Mouse (Mus musculus) testis, postnatal 10 days (tissue): ENCODE measurements at regions not wholly inside any gene's neighbourhood (a gene's known extent, or its start where the extent isn't known, plus 50 kb on each side); places are given as distances from the start of the nearest gene placed in this dataset.

Source experiments
- DNase-seq: peaks from one replicate; pipeline ENCODE4 v3.0.0; 2021; ENCODE audit warnings: low spot score

- no peak for DNase-seq
Measured at GRCm38 (mm10) chr11:19246390-19247114, 227.8 kb upstream of the Meis1 start.

GRCm38 (mm10) chr11:19253605-19254004 lies 234.8 kb upstream of the Meis1 start:
- no peak for DNase-seq

- DNase-seq, result no peak
Measured at GRCm38 (mm10) chr11:19254183-19254582, 235.4 kb upstream of the Meis1 start.

GRCm38 (mm10) chr11:19257549-19257948 lies 238.8 kb upstream of the Meis1 start:
- DNase-seq, result no peak

GRCm38 (mm10) chr11:19262832-19263231 lies 244.0 kb upstream of the Meis1 start:
- DNase-seq, result no peak

GRCm38 (mm10) chr11:19264798-19265671 lies 246.2 kb upstream of the Meis1 start:
- no peak for DNase-seq

GRCm38 (mm10) chr11:19265672-19265972 lies 246.8 kb upstream of the Meis1 start:
- no peak for DNase-seq

- DNase-seq, result no peak
Measured at GRCm38 (mm10) chr11:19290971-19291370, 272.2 kb upstream of the Meis1 start.

DNA sequence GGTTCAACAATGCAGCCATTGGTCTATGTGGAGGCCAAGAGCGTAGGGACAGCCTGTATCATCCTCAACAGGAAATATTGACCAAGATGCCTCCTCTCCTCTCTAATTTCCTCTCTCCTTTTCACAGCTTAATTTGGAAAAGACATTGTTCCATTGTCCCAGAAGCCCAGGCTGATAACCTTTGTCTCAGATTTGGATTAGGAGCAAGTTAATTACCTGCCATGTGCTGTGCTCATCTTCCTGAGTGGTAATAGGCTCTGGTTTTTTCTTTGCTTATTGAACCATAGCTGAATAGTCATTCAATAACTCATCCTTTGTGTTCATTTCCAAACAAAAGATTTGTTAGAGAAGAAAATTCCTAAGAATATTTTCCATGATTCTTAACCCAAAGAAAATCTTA lies 280.6 kb upstream of the Meis1 start:
- no peak for DNase-seq

- DNase-seq, result no peak
Measured at GRCm38 (mm10) chr11:19306687-19307086, 287.9 kb upstream of the Meis1 start.

GRCm38 (mm10) chr11:19330685-19331239 lies 312.0 kb upstream of the Meis1 start:
- no peak for DNase-seq

GRCm38 (mm10) chr11:19332274-19332673 lies 313.5 kb upstream of the Meis1 start:
- DNase-seq, result no peak

GRCm38 (mm10) chr11:19332727-19333126 lies 313.9 kb upstream of the Meis1 start:
- no peak for DNase-seq

DNA sequence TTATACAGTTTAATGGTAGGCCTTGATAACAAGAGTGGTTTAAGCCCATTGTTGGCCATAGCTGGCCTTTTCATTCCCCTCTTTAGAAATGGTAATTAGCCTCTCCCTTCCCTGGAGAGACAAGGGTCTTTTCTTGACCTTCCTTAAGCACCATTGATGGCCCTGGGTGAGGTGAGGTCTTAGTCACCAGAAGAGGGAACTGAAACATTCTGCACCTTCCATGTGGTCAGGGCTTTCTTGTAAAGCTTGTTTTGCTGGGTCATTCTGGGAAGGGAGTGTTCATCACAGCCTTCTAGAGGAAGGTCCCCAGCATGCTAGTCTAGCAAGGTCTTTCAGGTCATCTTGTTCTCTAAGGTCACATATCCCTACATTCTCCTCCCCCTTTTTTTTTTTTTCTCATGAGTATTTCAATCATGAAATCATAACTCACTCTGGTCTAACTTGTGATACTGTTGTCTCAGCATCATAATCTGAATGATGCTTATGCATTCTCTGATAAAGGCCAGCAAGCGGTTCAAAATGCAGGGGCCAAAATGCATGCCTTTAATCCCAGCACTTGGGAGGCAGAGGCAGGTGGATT lies 315.2 kb upstream of the Meis1 start:
- no peak for DNase-seq

GRCm38 (mm10) chr11:19335384-19335783 lies 316.6 kb upstream of the Meis1 start:
- DNase-seq, result no peak

DNA sequence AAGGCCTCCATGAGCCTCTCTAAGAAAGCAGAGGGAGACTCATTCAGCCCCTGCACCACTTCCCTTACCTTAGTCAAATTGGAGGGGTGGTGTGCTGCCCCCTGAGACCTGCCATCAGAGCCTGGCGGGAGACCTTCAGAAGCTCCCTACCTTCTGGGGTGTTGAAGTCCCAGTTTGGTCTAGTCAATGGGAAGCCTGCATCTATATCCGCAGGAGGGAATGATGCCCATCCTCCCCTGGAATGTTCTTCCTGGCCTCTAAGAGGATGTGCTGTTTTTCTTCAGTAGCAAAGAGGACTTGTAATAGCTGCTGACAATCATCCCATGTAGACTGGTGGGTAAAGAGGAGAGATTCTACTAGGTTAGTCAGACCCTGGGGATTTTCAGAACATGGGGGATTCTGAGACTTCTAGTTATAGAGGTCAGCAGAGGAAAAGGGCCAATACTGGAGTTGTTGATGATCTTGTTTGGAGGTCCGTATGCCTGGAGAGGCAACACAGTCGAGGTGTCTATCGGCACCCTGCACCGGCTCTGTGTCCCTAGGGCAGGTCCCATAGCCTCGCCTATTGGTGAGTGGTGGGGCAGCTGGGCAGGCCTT lies 321.0 kb upstream of the Meis1 start:
- DNase-seq, result no peak

DNA sequence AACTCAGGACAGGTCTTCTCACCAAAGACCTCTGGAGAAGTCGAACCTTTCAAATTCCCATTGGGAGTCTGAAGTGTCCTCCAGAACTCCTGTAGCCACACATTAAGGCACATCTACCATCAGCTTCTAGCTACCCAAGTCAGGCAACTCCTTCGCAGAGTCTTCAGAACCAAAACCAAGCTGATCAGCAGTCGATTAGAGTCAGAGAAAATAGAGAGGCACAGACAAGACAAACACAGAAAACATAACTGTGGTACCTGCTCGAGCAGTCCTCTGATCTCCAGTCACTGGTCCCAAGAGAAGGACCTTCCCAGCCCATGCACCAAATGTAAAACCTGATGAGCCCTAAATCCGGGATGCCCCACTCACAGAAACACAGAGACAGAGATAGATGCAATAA lies 322.1 kb upstream of the Meis1 start:
- no peak for DNase-seq

DNA sequence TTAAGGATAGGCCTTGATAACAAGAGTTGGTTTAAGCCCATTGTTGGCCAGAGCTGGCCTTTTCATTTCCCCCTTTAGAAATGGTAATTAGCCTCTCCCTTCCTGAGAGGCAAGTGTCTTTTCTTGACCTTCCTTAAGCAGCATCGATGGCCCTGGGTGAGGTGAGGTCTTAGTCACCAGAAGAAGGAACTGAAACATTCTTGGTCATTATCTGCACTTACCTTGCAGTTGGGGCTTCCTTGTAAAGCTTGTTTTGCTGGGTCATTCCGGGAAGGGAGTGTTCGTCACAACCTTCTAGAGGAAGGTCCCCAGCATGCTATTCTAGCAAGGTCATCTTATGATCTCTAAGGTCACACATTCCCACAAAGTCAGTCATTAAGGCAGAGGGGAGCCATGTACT lies 322.6 kb upstream of the Meis1 start:
- DNase-seq, result no peak

DNA sequence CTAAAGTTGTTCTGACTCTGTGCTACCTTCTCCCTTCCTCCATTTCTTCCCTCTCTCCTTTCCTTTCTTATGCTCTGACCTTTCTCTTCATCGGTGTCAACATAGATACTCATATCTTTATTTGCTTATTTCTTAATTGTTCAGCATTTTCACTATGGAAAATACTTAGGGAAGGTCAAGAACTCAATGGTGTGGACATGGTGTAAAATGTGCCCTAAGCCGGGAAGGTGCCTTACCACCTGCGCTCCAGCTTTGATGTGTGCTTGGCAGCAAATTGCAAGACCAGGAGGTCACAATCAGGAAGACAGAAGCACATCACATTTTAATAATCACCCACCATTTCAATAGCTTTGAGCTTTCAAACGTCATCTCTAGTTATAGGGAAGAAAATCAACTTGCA lies 324.0 kb upstream of the Meis1 start:
- no peak for DNase-seq

DNA sequence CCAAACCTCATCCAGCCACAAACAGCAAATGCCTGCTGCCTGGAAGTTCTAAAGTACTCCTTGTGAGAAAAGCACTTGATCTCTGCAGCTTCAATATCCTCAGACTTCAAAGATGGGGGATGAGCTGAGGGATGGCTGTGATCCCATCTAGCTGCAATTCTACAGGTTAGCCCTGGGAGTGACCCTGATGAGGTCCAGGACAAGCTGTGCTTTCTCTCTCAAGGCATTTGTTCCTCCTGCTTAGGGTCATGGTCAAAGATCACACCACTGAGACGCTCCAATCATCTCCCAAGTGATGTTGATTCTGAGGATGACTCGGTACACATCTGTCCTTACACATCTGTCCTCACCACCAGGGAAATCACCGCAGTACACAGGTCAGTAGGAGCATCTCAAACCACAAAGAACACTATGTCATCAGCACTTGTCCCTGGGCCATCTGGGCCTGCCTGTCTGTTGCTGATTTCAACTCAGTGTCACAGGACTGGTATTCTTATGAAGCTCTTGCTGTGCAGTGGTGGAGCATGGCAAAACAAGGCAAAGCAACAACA lies 327.6 kb upstream of the Meis1 start:
- DNase-seq, result no peak

DNA sequence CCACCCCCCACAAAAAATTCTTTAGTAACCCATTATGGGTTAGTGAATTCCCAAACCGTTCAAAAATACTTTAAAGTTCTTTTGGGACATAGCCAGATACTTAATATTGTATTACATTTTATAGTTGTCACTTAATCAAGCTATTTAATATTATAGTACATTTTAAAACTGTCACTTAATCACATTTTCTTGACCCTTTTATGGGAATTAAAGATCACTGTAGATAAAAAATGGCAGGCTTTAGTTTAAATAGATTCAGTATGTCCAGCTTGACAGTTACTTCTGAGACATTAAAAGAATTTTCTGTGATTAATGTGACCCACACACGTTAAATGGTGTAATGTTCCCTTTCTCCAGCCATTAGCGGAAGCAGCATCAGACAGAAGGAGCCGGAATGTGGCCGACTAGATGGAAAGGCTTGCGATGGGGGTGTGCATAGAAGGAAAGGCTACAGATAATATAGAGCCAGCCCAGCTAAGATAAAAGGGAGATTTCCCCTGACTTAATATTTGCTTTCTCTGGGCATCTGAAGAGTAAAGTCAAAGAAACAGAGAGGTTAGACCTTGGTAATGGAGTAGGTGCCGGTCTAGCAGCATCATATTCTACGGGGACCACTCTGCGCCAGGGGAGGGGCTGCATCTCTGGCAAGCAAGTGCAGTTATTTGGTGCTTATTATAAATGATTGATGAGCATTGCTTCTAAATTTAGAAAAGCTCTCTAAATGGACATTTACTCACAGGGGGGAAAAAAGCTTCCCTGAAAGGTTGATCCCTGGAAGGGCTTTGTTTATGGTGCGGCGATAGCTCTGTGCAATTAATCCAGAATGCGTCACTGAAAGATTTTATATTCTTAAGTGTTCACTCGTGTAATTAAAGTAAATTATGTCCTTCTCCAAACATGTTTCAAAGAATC lies 331.8 kb upstream of the Meis1 start:
- no peak for DNase-seq
